Mouse (Mus musculus) erythroid progenitor cell, adult 5-6 weeks (primary cell): ENCODE measurements around the gene Fbxo2. TPM values are rescaled to one million over a fixed set of nuclear protein-coding genes. Genes with fewer than 3 reads are reported as not detected.

Source experiments
- ATAC-seq: replicated peaks from 2 replicates; pipeline ENCODE4 v1.8.0; 2016; ENCODE audit warnings: moderate number of reproducible peaks, mild to moderate bottlenecking, moderate TSS enrichment, inconsistent platforms; ENCODE audit not compliant: poor library complexity, low FRiP score, severe bottlenecking
- total RNA-seq, 2 experiments: library from RNA; stranded (forward) in 1 of 2; stranded (reverse) in 1 of 2; fragments of 150-400 nt in 1 of 2; fragments of 186-747, 209-891 nt in 1 of 2; gene quantifications; 2 replicates each; pipeline versions ENCODE4 v1.2.3 to v1.2.4; 2015 to 2017; ENCODE audit warnings: low replicate concordance in 2 of 2

The Fbxo2 gene
- total RNA-seq, 2 experiments from 2014 or later = not detected

- ATAC-seq = peak; percentile 94
Observed at GRCm38 (mm10) chr4:148140098-148141011, 20.1 kb upstream of the Fbxo2 start.

- ATAC-seq = no peak
Observed at GRCm38 (mm10) chr4:148143721-148144120, 16.7 kb upstream of the Fbxo2 start.

DNA sequence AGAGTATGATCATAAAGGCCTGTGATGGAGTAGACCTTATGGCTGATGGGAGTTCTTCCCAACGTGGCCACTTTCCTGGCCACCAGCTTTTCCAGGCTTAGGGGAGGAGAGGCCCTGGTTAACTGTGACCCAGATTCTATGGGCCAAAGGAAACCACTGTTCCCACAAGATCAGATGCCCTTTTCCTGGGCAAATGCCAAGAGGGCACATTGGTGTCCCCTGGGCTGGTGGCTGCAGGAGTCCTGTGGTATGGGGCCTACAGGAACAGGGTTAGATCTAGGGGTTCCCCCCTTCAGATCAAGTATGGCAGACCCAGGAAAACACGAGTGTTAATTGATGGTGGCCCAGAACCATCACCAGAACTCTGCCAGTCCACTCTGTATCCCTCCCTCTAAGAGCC is 12.7 kb upstream of the Fbxo2 start:
- ATAC-seq = no peak

GRCm38 (mm10) chr4:148149540-148149939 is 10.9 kb upstream of the Fbxo2 start:
- no peak for ATAC-seq

DNA sequence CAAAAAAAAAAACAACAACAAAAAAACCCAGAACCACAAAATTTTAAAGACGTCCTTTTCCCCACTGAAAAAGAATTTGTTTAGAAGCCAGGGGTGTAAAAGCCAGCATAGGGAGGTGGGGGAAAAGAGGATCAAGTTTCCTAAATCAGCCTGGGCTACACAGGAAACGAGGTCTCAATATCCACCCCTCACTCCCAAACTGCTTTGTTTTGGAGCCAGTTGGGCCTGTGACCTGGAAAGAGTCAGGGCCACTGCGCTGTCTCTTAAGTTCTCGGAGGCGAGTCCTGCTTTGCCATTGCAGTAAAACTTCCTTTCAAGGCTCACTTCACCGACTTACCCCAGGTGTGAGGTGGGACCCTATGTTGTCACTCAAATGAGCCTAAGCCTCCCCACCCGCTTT is 10.2 kb upstream of the Fbxo2 start:
- no peak for ATAC-seq

DNA sequence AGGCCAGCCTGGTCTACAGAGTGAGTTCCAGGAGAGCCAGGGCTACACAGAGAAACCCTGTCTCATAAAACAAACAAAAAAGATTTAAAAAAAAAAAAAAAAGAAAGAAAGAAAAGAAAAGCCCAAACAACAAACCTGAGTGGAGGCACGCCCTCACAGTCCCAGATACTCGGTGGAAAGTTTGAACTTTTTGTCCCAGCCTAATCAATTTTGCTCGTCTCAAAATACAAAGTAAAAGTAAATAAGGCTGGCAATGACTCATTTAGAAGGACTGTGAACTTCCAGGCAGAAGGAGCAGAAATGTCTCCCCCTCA is 9.5 kb upstream of the Fbxo2 start:
- ATAC-seq = no peak

- ATAC-seq = peak; percentile 80
Observed at GRCm38 (mm10) chr4:148151267-148152168, 8.9 kb upstream of the Fbxo2 start, which contains the start of gene Fbxo6. Gene Fbxo6, minus strand, starts transcription at chr4:148152140.

- ATAC-seq = no peak
Observed at GRCm38 (mm10) chr4:148152547-148152946, 7.9 kb upstream of the Fbxo2 start.

GRCm38 (mm10) chr4:148154006-148154405 is 6.4 kb upstream of the Fbxo2 start:
- no peak for ATAC-seq

GRCm38 (mm10) chr4:148154982-148155381 is 5.4 kb upstream of the Fbxo2 start:
- no peak for ATAC-seq

DNA sequence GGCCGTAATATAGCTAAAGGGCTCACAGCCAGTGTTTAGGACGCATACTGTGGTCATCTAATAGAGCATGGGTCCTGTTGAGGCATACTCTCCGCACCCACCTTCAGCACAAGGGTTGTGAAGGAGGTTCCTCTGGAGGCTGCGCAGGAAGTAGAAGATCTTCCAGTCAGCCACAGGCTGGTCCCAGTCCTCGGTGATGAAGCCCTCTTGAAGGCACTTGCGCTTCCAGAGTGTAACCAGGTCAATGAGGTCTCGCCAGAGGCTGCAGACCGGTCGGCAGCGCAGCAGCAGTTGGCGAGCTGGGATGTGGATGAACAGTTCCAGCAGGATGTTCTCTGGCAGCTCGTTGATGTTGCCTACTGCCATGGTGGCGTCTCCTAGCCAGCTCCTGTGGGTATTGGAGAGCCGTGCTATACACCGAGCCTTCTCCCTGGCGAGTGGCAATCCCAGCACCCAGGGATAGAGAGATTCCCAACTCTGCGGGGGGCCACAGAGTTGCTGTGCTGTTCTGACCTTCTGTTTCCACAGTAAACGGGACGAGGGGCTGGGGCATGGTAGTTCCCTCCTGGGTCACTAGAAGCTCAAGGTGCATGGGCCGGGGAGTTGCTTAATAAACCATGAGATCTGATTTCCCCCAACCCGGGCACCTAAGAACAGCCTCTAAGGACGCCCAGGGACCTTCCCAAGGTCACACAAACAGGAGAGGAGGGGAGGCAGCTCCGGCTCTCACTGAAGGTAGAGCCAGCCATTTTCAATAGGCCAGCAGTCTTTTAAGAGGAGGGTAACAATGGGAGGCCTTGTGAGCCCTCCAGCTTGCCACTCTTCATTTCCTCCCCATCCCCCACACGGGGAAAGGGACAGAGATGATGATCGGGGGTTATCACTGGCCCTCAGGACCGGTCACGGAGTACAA is 1.7 kb upstream of the Fbxo2 start:
- no peak for ATAC-seq

GRCm38 (mm10) chr4:148159544-148160435 is 631 bp upstream of the Fbxo2 start:
- peak; percentile 82 for ATAC-seq

DNA sequence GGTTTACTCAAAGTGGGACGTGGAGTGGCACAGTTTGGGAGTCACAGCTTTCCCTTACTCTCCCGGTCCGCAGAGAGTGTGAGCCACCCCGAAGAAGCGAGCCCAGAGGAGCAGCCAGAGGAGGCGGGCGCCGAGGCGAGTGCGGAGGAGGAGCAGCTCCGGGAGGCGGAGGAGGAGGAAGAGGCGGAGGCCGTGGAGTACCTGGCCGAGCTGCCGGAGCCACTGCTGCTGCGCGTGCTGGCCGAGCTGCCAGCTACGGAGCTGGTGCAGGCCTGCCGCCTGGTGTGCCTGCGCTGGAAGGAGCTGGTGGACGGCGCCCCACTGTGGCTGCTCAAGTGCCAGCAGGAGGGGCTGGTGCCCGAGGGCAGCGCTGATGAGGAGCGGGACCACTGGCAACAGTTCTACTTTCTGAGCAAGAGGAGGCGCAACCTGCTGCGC is 3.6 kb downstream of the Fbxo2 start:
- ATAC-seq = no peak

GRCm38 (mm10) chr4:148164461-148164860 is 4.0 kb downstream of the Fbxo2 start:
- no peak for ATAC-seq

GRCm38 (mm10) chr4:148165551-148165950 is 5.1 kb downstream of the Fbxo2 start:
- no peak for ATAC-seq

DNA sequence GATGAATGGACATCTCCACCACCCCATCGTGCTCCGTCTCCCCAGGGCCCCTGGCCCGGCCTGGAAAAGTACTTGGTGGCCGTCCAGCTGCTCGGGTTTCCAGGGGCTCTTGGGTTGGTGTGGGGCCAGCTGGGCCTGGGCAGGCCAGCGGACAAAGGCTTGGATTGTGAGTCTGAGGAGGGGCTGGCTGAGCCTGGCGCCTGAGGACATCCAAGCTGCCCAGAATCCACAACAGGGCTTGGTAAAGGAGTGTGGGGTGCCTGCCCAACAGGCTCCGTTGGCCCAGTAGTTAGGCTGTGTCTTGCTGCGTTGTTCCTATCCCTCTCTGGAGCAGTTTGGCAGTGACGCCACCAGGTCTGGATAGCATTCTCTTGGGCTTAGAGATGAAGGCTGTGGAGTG is 6.0 kb downstream of the Fbxo2 start:
- ATAC-seq = no peak

DNA sequence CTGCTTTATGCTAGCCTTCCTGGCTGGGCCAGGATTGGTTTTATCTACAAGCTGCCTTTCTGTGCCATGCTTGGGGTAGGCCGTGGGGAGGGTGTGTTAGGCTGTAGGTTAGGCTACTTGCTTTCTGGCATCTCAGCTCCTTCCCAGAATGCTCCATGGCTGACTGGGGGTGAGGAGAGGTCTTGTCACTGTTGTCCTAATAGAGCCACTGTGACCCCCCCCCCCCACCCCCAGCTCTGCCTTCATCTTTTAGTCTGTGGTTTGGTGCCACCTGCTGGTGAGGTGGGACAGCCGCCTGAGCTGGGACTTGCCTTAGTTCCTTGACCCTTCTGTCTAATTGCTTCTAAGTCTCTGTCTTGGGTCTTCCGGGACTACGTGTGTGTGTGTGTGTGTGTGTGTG is 6.6 kb downstream of the Fbxo2 start:
- no peak for ATAC-seq

DNA sequence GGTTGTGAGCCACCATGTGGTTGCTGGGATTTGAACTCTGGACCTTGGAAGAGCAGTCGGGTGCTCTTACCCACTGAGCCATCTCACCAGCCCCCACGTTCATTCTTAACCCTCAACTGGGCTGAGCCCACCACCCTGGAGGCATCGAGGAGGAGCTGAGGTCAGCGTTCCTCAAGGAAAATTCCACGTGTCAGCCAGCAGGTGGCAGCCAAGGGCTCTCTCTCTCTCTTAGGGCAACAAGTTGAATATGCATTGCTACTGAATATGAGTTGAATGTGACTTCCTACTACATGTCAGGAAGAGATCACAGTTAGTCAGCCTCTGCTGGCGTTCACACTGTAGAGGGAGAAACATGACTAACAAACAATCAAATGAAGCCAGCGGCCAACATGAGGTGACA is 7.9 kb downstream of the Fbxo2 start:
- peak; percentile 79 for ATAC-seq

GRCm38 (mm10) chr4:148169586-148169985 is 9.2 kb downstream of the Fbxo2 start:
- no peak for ATAC-seq
